13 mouse cellular contexts compared by ENCODE assay signal in genomic region chr2:169647091-169647490, GRCm38 (mm10). TPM values are rescaled to one million over a fixed set of nuclear protein-coding genes. Genes with fewer than 3 reads are reported as not detected.
"Had no signal": no experiment of that assay in that cellular context is flagged by ENCODE, and none has a peak within 500 bp of the region (broad histone marks: within the 10 kb centered on the region; RNA-seq: fewer than 3 reads in every experiment).

No protein-coding gene starts in this region.

- DNase-seq: retina, postnatal 1 day; right cerebral cortex, adult 18-20 months; right cerebral cortex, postnatal 14 days; right cerebral cortex, postnatal 25 days; right cerebral cortex, postnatal 4 days; spleen, adult 18-20 months; thymus, adult 18-20 months; thymus, adult 2 months; thymus, postnatal 14 days; thymus, postnatal 25 days; thymus, postnatal 36 days; thymus, postnatal 4 days had no signal

RNA-seq across cellular contexts. Expression of gene Tshz2, which starts 14.3 kb away (rescaled TPM):
- total RNA-seq: neutrophil, adult 5-6 weeks had no signal

RNA-seq across cellular contexts. Expression of gene Gm11011, which starts 59.5 kb away (rescaled TPM):
- total RNA-seq: neutrophil, adult 5-6 weeks had no signal
